Mouse (Mus musculus) hematopoietic stem cell, adult 5-6 weeks (primary cell): ENCODE data around the gene Sarm1. TPM values are rescaled to one million over a fixed set of nuclear protein-coding genes. Genes with fewer than 3 reads are reported as not detected.

Source experiments
- ATAC-seq, 2 experiments: fragments of 125-278 bp in 1 of 2; replicated peaks in 1 of 2; 2 replicates each; pipeline ENCODE4 v1.8.0; 2016 to 2017; ENCODE audit warnings: inconsistent platforms in 2 of 2, mild to moderate bottlenecking in 2 of 2, moderate number of reproducible peaks in 2 of 2, low read depth in 1 of 2, moderate TSS enrichment in 1 of 2; ENCODE audit not compliant: low FRiP score in 2 of 2, poor library complexity in 2 of 2, severe bottlenecking in 2 of 2, insufficient read depth in 1 of 2, low TSS enrichment in 1 of 2
- total RNA-seq: library from RNA; stranded (forward); fragments of 172-1452, 232-1000 nt; gene quantifications from 2 replicates; pipeline ENCODE4 v1.2.3, GENCODE M21; 2017

Sarm1 gene
- total RNA-seq, 1 experiment from 2014 or later, result 0.45 TPM

DNA sequence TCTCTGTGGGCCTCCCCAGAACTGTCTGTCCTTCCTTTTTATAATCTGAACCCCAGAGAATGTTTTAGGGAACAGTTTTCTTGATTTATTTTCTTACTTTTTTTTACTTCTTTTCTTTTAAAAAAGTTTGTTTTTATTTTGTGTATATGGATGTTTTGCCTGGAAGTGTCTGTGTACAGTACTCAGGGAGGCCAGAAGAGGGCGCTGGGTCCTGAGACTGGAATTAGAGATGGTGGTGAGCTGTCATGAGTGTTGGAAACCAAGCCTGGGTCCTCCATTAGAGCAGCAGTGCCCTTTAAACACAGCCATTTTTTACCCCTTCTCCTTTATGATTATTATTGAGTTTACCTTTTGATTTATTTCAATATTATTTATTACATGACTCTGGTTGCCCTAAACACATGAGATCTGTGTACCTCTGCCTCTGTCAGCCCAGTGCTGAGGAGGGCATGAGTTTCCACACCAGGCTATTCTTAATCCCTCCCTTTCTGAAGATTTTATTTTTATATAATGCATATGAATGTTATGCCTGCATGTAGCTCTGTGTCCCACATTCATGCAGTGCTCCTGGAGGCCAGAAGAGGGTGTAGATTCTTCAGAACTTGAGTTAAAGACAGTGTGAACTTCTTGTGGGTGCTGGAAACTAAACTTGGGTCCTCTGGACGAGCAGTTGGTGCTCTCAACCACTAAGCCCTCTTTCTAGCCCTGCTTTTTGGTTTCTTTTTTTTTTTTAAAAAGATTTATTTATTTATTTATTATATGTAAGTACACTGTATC, 18.2 kb upstream of the Sarm1 start:
- ATAC-seq, result no peak

- no peak for ATAC-seq
Observed at GRCm38 (mm10) chr11:78513106-78513790, 15.7 kb upstream of the Sarm1 start.

GRCm38 (mm10) chr11:78512025-78512957, 14.7 kb upstream of the Sarm1 start, which contains the start of the genes Tmem199 and Poldip2:
Tmem199 (minus strand) TSS chr11:78512172.
Poldip2 (plus strand) TSS chr11:78512193.
- peak; percentile 93 to 95 for ATAC-seq

- ATAC-seq, result no peak
Observed at GRCm38 (mm10) chr11:78509148-78509547, 11.6 kb upstream of the Sarm1 start.

- no peak for ATAC-seq
Observed at GRCm38 (mm10) chr11:78505430-78505829, 7.9 kb upstream of the Sarm1 start.

GRCm38 (mm10) chr11:78502909-78503650, 5.5 kb upstream of the Sarm1 start, which contains the start of gene Sebox:
Sebox (plus strand) TSS chr11:78503447.
- 0 out of 4 replicates have a peak, but pooled peaks of 1 of the 2 experiments have one; percentile 17 for ATAC-seq

GRCm38 (mm10) chr11:78501529-78501928, 4.0 kb upstream of the Sarm1 start:
- ATAC-seq, result no peak

- no peak for ATAC-seq
Observed at GRCm38 (mm10) chr11:78500623-78501202, 3.2 kb upstream of the Sarm1 start.

DNA sequence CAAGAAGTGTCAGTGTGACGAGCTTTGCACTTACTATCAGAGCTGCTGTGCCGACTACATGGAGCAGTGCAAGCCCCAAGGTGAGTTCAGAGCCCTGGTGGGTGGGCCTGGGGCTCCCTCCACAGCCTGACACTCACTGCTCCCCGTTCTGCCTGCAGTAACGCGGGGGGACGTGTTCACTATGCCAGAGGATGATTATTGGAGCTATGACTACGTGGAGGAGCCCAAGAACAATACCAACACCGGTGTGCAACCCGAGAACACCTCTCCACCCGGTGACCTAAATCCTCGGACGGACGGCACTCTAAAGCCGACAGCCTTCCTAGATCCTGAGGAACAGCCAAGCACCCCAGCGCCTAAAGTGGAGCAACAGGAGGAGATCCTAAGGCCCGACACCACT, 2.0 kb upstream of the Sarm1 start:
- ATAC-seq, result no peak

DNA sequence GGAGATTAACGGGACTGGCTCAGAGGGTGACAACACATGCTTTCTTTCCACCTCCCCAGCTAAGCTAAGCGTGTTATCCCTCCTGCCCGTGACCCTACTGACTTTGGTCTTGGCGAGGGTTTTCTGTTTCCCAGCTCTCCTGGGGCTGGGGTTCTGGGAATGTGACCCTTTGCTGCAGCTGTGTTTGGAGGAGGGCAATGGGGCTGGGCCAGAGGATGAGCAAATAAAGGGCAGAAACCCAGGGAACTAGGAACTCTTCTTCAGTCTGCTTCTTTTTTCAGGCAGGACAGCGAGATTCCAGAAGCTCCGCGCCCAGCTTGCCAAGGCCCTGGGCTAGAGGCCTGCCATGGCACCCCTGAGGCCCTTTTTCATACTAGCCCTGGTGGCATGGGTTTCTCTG, 1.4 kb upstream of the Sarm1 start, which contains the start of gene Vtn:
Gene Vtn (plus strand): TSS at position 88 of the 400 bp plus-strand sequence.
- ATAC-seq, result no peak

- ATAC-seq, result no peak
Observed at GRCm38 (mm10) chr11:78497071-78497541, 448 bp downstream of the Sarm1 start.

DNA sequence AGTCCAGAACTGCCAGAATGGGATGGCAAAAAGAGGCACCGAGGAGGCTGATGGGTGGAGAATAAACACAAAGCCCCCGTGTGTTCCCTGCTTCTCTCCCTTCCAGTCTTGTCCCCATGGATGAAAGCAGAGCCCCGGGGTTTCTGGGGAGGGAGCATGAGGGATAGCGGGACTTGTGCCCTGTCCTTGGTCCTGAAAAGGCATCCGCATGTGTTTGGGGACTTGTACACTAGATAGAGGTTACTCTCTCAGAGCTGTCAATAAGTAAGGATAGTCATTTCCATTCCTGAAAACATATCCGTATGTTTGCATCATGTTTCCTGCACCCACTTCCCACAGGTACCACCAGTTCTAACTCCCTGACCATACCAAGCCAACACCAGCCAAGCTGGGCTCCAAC, 1.6 kb downstream of the Sarm1 start:
- ATAC-seq, result no peak

- peak in 1 of 2 experiments; percentile 32; a peak in 1 of 4 replicates for ATAC-seq
Observed at GRCm38 (mm10) chr11:78490781-78491241, 6.7 kb downstream of the Sarm1 start.

GRCm38 (mm10) chr11:78488168-78488567, 9.4 kb downstream of the Sarm1 start:
- peak; percentile 34 to 49; a peak in 1 of 4 replicates for ATAC-seq

DNA sequence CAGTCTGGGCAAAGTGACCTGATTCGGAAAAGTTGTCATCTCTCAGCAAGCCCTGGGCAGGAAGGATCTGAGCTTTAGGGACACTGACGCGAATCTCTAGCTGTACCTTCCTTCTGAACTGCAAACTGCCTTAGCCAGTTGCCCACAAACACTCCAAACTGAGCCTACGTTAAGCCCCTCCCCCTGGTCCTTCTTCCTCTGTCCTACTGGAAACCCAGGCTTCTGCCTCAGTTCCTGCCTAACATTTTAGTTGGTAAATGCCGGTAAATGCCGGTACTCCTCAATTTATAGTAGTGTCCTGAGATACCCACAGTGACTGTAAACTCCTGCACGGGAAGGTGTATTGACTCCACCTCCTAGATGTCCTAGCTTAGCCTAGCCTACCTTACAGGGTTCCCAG, 13.9 kb downstream of the Sarm1 start:
- no peak for ATAC-seq

DNA sequence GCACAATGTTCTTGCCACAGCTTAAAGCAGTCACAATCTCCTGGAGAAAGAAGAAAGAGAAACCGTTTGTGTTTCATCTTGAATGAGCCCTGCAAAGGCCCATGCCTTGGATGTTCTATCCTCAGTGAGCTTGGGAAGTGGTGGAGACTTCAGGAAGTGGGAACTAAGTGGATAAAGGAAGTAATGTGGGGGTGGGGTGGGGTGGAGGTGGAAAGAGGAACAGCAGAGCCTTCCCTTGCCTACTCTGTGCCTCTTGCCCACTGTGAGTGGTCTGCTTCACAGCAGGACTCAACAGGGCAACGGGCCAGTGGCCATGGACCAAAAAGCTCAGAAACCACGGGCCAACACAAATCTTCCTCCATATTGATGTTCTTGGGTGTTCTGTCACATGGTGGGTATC, 22.3 kb downstream of the Sarm1 start:
- ATAC-seq, result no peak
